Mouse (Mus musculus) spleen, postnatal 0 days (tissue): ENCODE measurements around the gene Calhm6. TPM values are rescaled to one million over a fixed set of nuclear protein-coding genes. Genes with fewer than 3 reads are reported as not detected.

Experiments used
- polyA plus RNA-seq: library from polyadenylated mRNA; unstranded; fragments of >200 nt; fragmentation: Nextera tagmentation; extraction: Ambion mirVana; gene quantifications from 2 replicates; pipeline ENCODE4 v1.2.1, GENCODE M21; 2015

Calhm6 gene
- polyA plus RNA-seq, result 2.8 and 4.7 TPM in 2 replicates

GRCm38 (mm10) chr10:34127392-34128378 lies at the start of gene Calhm6:
TSS of gene Calhm6 (minus strand) at chr10:34127984.

DNA sequence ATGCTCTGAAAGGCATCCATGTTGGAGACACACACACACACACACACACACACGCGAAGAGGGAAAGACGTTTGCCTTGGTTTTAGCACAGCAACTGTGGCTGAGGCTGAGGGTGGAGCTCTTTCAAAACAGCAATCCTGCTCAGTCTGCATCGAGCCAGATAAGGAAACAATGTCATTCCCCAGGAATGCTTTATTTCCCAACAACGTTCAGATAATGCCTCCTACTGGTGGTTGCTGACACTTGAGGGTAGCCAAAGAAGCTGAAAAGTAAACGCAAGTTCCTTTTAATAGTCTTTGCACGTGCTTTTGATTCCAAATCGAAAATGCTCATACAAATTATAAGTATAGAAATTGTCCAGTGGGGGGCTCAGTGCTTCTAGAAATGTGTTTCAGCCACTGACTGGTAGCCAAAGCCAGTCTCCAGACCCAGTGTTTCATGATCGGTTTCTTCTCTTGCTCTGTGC lies 31.3 kb downstream of the Calhm6 start, which contains the start of gene Calhm5:
Calhm5 (minus strand) TSS at position 102 of the 466 bp plus-strand sequence.

Other genes with a start within 250 kb of the Calhm6 start
- not detected in 2 replicates for gene Rsph4a, start 222.9 kb downstream of the Calhm6 start, polyA plus RNA-seq
- gene Zup1, start 176.7 kb downstream of the Calhm6 start, polyA plus RNA-seq, result 13.2 and 15.3 TPM in 2 replicates
- gene Rwdd1, start 108.4 kb downstream of the Calhm6 start, polyA plus RNA-seq, result 72.0 and 74.1 TPM in 2 replicates
- gene Trappc3l, start 90.4 kb downstream of the Calhm6 start, polyA plus RNA-seq, result not detected in 2 replicates
- not detected in 2 replicates for gene Calhm4, start 83.7 kb downstream of the Calhm6 start, polyA plus RNA-seq
- gene Calhm5, start 31.5 kb downstream of the Calhm6 start, polyA plus RNA-seq, result 0.16 and 0.17 TPM in 2 replicates
- 6.7 and 9.8 TPM in 2 replicates for gene Dse, start 79.7 kb upstream of the Calhm6 start, polyA plus RNA-seq
- gene Tspyl1, start 154.2 kb upstream of the Calhm6 start, polyA plus RNA-seq, result 41.5 and 47.7 TPM in 2 replicates
- 1.6 and 2.3 TPM in 2 replicates for gene Tspyl4, start 169.5 kb upstream of the Calhm6 start, polyA plus RNA-seq